Mouse (Mus musculus) testis, adult 2 months (tissue): ENCODE measurements around the gene Rab11fip5. TPM values are rescaled to one million over a fixed set of nuclear protein-coding genes. Genes with fewer than 3 reads are reported as not detected.

Experiments
- H3K27ac ChIP-seq: fragments of 200-500 bp; 2 replicates; pipeline ENCODE4 v1.5.1; 2012; ENCODE audit warnings: low read depth, low read length; ENCODE audit not compliant: control insufficient read depth, insufficient read depth
- H3K27me3 ChIP-seq: fragments of 200-500 bp; 2 replicates; pipeline ENCODE4 v1.6.1; 2012; ENCODE audit warnings: mild to moderate bottlenecking, low read length, moderate library complexity; ENCODE audit not compliant: control insufficient read depth, insufficient read depth
- H3K36me3 ChIP-seq: fragments of 200-500 bp; 2 replicates; pipeline ENCODE4 v1.6.1; 2012; ENCODE audit warnings: mild to moderate bottlenecking, low read length; ENCODE audit not compliant: control insufficient read depth, insufficient read depth
- H3K4me1 ChIP-seq: fragments of 200-500 bp; 2 replicates; pipeline ENCODE4 v1.6.1; 2012; ENCODE audit warnings: low read length; ENCODE audit not compliant: control insufficient read depth, insufficient read depth
- H3K4me3 ChIP-seq: fragments of 200-500 bp; 2 replicates; pipeline ENCODE4 v1.5.1; 2012; ENCODE audit warnings: low read depth, mild to moderate bottlenecking, low read length, moderate library complexity, mixed read lengths; ENCODE audit not compliant: control insufficient read depth
- CTCF ChIP-seq: fragments of 200-500 bp; IDR thresholded peaks from 2 replicates; pipeline ENCODE4 v1.5.1; 2012; ENCODE audit warnings: low read depth, mild to moderate bottlenecking, inconsistent platforms, low read length, moderate library complexity; ENCODE audit not compliant: control insufficient read depth, insufficient read depth, insufficient replicate concordance
- POLR2A ChIP-seq: fragments of 200-500 bp; IDR thresholded peaks from 2 replicates; pipeline ENCODE4 v1.6.1; 2012; ENCODE audit warnings: low read depth, mild to moderate bottlenecking, inconsistent platforms, low read length, moderate library complexity; ENCODE audit not compliant: control insufficient read depth
- polyA plus RNA-seq: library from polyadenylated mRNA; depleted of rRNA; stranded (reverse); fragments of >200 nt; gene quantifications from 2 replicates; pipeline ENCODE4 v1.2.3, GENCODE M21; 2012

Rab11fip5 gene
- polyA plus RNA-seq, 1 experiment, result 160 TPM

- Histone ChIP-seq H3K27ac (no peak overlapping the region), H3K4me1 (no peaks in the 10 kb centered on the region), H3K4me3 (no peak overlapping the region), H3K36me3 (no peaks in the 10 kb centered on the region), H3K27me3 (no peaks in the 10 kb centered on the region)
- no peak for TF ChIP-seq CTCF
- TF ChIP-seq POLR2A, result no peak
These were observed 66.5 kb downstream of the Rab11fip5 start for GRCm38 (mm10) chr6:85307894-85308293.

GRCm38 (mm10) chr6:85306375-85306774 lies 68.1 kb downstream of the Rab11fip5 start:
- TF ChIP-seq POLR2A (no peak), CTCF (no peak)
- H3K4me3 ChIP-seq, result no peak overlapping the region
- H3K27ac ChIP-seq, result no peak overlapping the region
- no peaks in the 10 kb centered on the region for H3K4me1 ChIP-seq
- H3K36me3 ChIP-seq, result no peaks in the 10 kb centered on the region
- H3K27me3 ChIP-seq, result no peaks in the 10 kb centered on the region

- H3K27ac ChIP-seq, result no peak overlapping the region
- H3K27me3 ChIP-seq, result no peaks in the 10 kb centered on the region
- no peak overlapping the region for H3K4me3 ChIP-seq
- H3K4me1 ChIP-seq, result no peaks in the 10 kb centered on the region
- H3K36me3 ChIP-seq, result no peaks in the 10 kb centered on the region
- TF ChIP-seq POLR2A (no peak), CTCF (no peak)
These were observed 68.6 kb downstream of the Rab11fip5 start for GRCm38 (mm10) chr6:85305826-85306225.

GRCm38 (mm10) chr6:85304966-85305365 lies 69.5 kb downstream of the Rab11fip5 start:
- TF ChIP-seq POLR2A (no peak), CTCF (no peak)
- H3K27ac ChIP-seq, result no peak overlapping the region
- H3K4me3 ChIP-seq, result no peak overlapping the region
- no peaks in the 10 kb centered on the region for H3K27me3 ChIP-seq
- no peaks in the 10 kb centered on the region for H3K4me1 ChIP-seq
- no peaks in the 10 kb centered on the region for H3K36me3 ChIP-seq

GRCm38 (mm10) chr6:85302326-85303055 lies 71.9 kb downstream of the Rab11fip5 start:
- TF ChIP-seq POLR2A, result no peak
- TF ChIP-seq CTCF, result no peak
- Histone ChIP-seq H3K4me3 (no peak overlapping the region), H3K36me3 (no peaks in the 10 kb centered on the region), H3K4me1 (no peaks in the 10 kb centered on the region), H3K27ac (no peak overlapping the region), H3K27me3 (no peaks in the 10 kb centered on the region)

GRCm38 (mm10) chr6:85295384-85296167 lies 78.9 kb downstream of the Rab11fip5 start:
- H3K4me1 ChIP-seq, result no peaks in the 10 kb centered on the region
- H3K27ac ChIP-seq, result no peak overlapping the region
- H3K4me3 ChIP-seq, result no peak overlapping the region
- no peak for TF ChIP-seq CTCF
- TF ChIP-seq POLR2A, result no peak
- H3K36me3 ChIP-seq, result no peaks in the 10 kb centered on the region
- H3K27me3 ChIP-seq, result no peaks in the 10 kb centered on the region

GRCm38 (mm10) chr6:85294004-85294379 lies 80.4 kb downstream of the Rab11fip5 start:
- Histone ChIP-seq H3K36me3 (no peaks in the 10 kb centered on the region), H3K4me3 (no peak overlapping the region), H3K27ac (no peak overlapping the region), H3K4me1 (no peaks in the 10 kb centered on the region), H3K27me3 (no peaks in the 10 kb centered on the region)
- TF ChIP-seq CTCF (no peak), POLR2A (no peak)
